ENCODE assay signal across 10 mouse cellular contexts in genomic region chr16:23307142-23307968, GRCm38 (mm10).
DNase-seq lines count a peak whose midpoint lies in the region; ATAC-seq and TF ChIP-seq lines count a peak whose summit lies in the region.
"Had no signal": no experiment of that assay in that cellular context is flagged by ENCODE, and none has a peak within 500 bp of the region (broad histone marks: within the 10 kb centered on the region; RNA-seq: fewer than 3 reads in every experiment).

No protein-coding gene starts in this region.

- no peak for TF ChIP-seq EP300 in stomach, postnatal 0 days (optimal IDR thresholded peaks at IDR 0.05)

- 57% methylated on average over 12 of the region's 12 CpGs for whole genome bisulfite sequencing in forebrain, embryonic 14.5 days
- WGBS in forebrain, embryonic 10.5 days = 66% methylated on average over 12 of the region's 12 CpGs
- 50% methylated on average over 12 of the region's 12 CpGs for WGBS in midbrain, embryonic 13.5 days
- WGBS in midbrain, embryonic 14.5 days = 47% methylated on average over 12 of the region's 12 CpGs
- 73% methylated on average over 12 of the region's 12 CpGs for WGBS in stomach, postnatal 0 days
- WGBS in thymus, adult 2 months = 57% methylated on average over 12 of the region's 12 CpGs

- ATAC-seq in forebrain, embryonic 14.5 days = peak; percentile 48; the same call in 1 of the 2 replicates
- ATAC-seq in midbrain, embryonic 13.5 days = peak; percentile 82
- no peak for ATAC-seq in midbrain, embryonic 14.5 days (ENCODE audit: low FRiP score, low TSS enrichment)
- peak; percentile 63 for ATAC-seq in megakaryocyte, adult 5-6 weeks (ENCODE audit: poor library complexity, severe bottlenecking)
- 0 out of 2 replicates have a peak, but pooled peaks have one; percentile 47 for ATAC-seq in stomach, postnatal 0 days (ENCODE audit: low FRiP score, low TSS enrichment)

- no peak for DNase-seq in forebrain, embryonic 14.5 days (ENCODE audit: low spot score)
- DNase-seq in forebrain, embryonic 10.5 days (ENCODE audit: extremely low spot score, low spot score) = no peak
- DNase-seq in midbrain, embryonic 14.5 days = no peak
- no peak for DNase-seq in stomach, postnatal 0 days (ENCODE audit: low spot score)
- no peak for DNase-seq in spleen, adult 18-20 months
- no peak for DNase-seq in thymus, adult 2 months
- DNase-seq: kidney, adult 2 months had no signal

- H3K4me3 ChIP-seq in forebrain, embryonic 14.5 days (ENCODE audit: low read depth, low read length) = no peak overlapping the region
- no peak overlapping the region for H3K4me3 ChIP-seq in forebrain, embryonic 10.5 days
- H3K4me3 ChIP-seq in midbrain, embryonic 13.5 days (replicated peaks) = no peak overlapping the region
- no peak overlapping the region for H3K4me3 ChIP-seq in midbrain, embryonic 14.5 days (replicated peaks; ENCODE audit: low read depth, low read length)
- no peak overlapping the region for H3K4me3 ChIP-seq in stomach, postnatal 0 days (ENCODE audit: low read depth, low read length)
- H3K4me3 ChIP-seq in thymus, adult 2 months (ENCODE audit: control insufficient read depth, insufficient read depth, low read length) = no peak overlapping the region
- H3K4me3 ChIP-seq: liver, embryonic 15.5 days had no signal

- no peak overlapping the region for H3K9ac ChIP-seq in forebrain, embryonic 14.5 days (ENCODE audit: low read length)
- H3K9ac ChIP-seq in midbrain, embryonic 13.5 days (replicated peaks) = no peak overlapping the region
- H3K9ac ChIP-seq in midbrain, embryonic 14.5 days (replicated peaks; ENCODE audit: low read length) = no peak overlapping the region
- H3K9ac ChIP-seq in stomach, postnatal 0 days (ENCODE audit: low read length) = no peak overlapping the region
- H3K9ac ChIP-seq: liver, embryonic 15.5 days had no signal

- no peaks in the 10 kb centered on the region for H3K9me3 ChIP-seq in forebrain, embryonic 14.5 days (replicated peaks; ENCODE audit: control insufficient read depth, low read length)
- H3K9me3 ChIP-seq in forebrain, embryonic 10.5 days = no peaks in the 10 kb centered on the region
- H3K9me3 ChIP-seq in midbrain, embryonic 13.5 days = no peaks in the 10 kb centered on the region
- no peaks in the 10 kb centered on the region for H3K9me3 ChIP-seq in midbrain, embryonic 14.5 days (ENCODE audit: control insufficient read depth, low read length)
- H3K9me3 ChIP-seq in stomach, postnatal 0 days (ENCODE audit: control insufficient read depth, low read length) = no peaks in the 10 kb centered on the region
- H3K9me3 ChIP-seq: liver, embryonic 15.5 days had no signal

- no peak overlapping the region for H3K4me2 ChIP-seq in forebrain, embryonic 14.5 days (ENCODE audit: low read length)
- no peak overlapping the region for H3K4me2 ChIP-seq in midbrain, embryonic 13.5 days (replicated peaks)
- H3K4me2 ChIP-seq in midbrain, embryonic 14.5 days (ENCODE audit: low read length) = no peak overlapping the region
- H3K4me2 ChIP-seq in stomach, postnatal 0 days (replicated peaks; ENCODE audit: low read depth) = no peak overlapping the region
- H3K4me2 ChIP-seq: liver, embryonic 15.5 days had no signal

- H3K27me3 ChIP-seq in forebrain, embryonic 14.5 days (replicated peaks; ENCODE audit: control insufficient read depth, insufficient read depth, low read length) = no peaks in the 10 kb centered on the region
- H3K27me3 ChIP-seq in forebrain, embryonic 10.5 days (ENCODE audit: poor library complexity, severe bottlenecking) = no peaks in the 10 kb centered on the region
- no peaks in the 10 kb centered on the region for H3K27me3 ChIP-seq in midbrain, embryonic 13.5 days
- H3K27me3 ChIP-seq in midbrain, embryonic 14.5 days (ENCODE audit: control insufficient read depth, insufficient read depth, low read length) = no peaks in the 10 kb centered on the region
- H3K27me3 ChIP-seq in stomach, postnatal 0 days (ENCODE audit: control insufficient read depth, insufficient read depth, low read length) = no peaks in the 10 kb centered on the region
- H3K27me3 ChIP-seq in thymus, adult 2 months (ENCODE audit: control insufficient read depth, insufficient read depth, low read length) = no peaks in the 10 kb centered on the region
- H3K27me3 ChIP-seq: liver, embryonic 15.5 days had no signal

- H3K36me3 ChIP-seq in forebrain, embryonic 14.5 days (ENCODE audit: control insufficient read depth, insufficient read depth, low read length) = no peaks in the 10 kb centered on the region
- no peaks in the 10 kb centered on the region for H3K36me3 ChIP-seq in forebrain, embryonic 10.5 days (replicated peaks)
- no peaks in the 10 kb centered on the region for H3K36me3 ChIP-seq in midbrain, embryonic 13.5 days
- H3K36me3 ChIP-seq in midbrain, embryonic 14.5 days (ENCODE audit: control insufficient read depth, insufficient read depth, low read length) = no peaks in the 10 kb centered on the region
- no peaks in the 10 kb centered on the region for H3K36me3 ChIP-seq in stomach, postnatal 0 days (ENCODE audit: control insufficient read depth, insufficient read depth, low read length)
- no peaks in the 10 kb centered on the region for H3K36me3 ChIP-seq in thymus, adult 2 months (ENCODE audit: control insufficient read depth, insufficient read depth, low read length)
- H3K36me3 ChIP-seq: liver, embryonic 15.5 days had no signal

- H3K27ac ChIP-seq in forebrain, embryonic 14.5 days (ENCODE audit: low read depth, low read length) = no peak overlapping the region
- no peak overlapping the region for H3K27ac ChIP-seq in forebrain, embryonic 10.5 days
- no peak overlapping the region for H3K27ac ChIP-seq in midbrain, embryonic 13.5 days
- no peak overlapping the region for H3K27ac ChIP-seq in midbrain, embryonic 14.5 days (replicated peaks; ENCODE audit: low read depth, low read length)
- H3K27ac ChIP-seq in stomach, postnatal 0 days (replicated peaks) = no peak overlapping the region
- H3K27ac ChIP-seq in thymus, adult 2 months (ENCODE audit: control insufficient read depth, insufficient read depth, low read length) = no peak overlapping the region
- H3K27ac ChIP-seq: liver, embryonic 15.5 days had no signal

- no peak for TF ChIP-seq CTCF in stomach, postnatal 0 days (IDR thresholded peaks at IDR 0.05; ENCODE audit: low read depth)
- TF ChIP-seq CTCF in thymus, adult 2 months (IDR thresholded peaks at IDR 0.05; ENCODE audit: borderline replicate concordance, control insufficient read depth, extremely low read depth, insufficient read depth, low read length, poor library complexity) = no peak

- H3K4me1 ChIP-seq in forebrain, embryonic 14.5 days (ENCODE audit: control insufficient read depth, insufficient read depth, low read length) = no peaks in the 10 kb centered on the region
- H3K4me1 ChIP-seq in forebrain, embryonic 10.5 days = peaks cover 30% of the 10 kb centered on the region
- peaks cover 27% of the 10 kb centered on the region for H3K4me1 ChIP-seq in midbrain, embryonic 13.5 days (replicated peaks)
- peaks cover 6% of the 10 kb centered on the region; the same call in 1 of the 2 replicates for H3K4me1 ChIP-seq in midbrain, embryonic 14.5 days (ENCODE audit: control insufficient read depth, insufficient read depth, low read length)
- no peaks in the 10 kb centered on the region for H3K4me1 ChIP-seq in stomach, postnatal 0 days (replicated peaks; ENCODE audit: control insufficient read depth, insufficient read depth)
- H3K4me1 ChIP-seq in thymus, adult 2 months (replicated peaks; ENCODE audit: control insufficient read depth, insufficient read depth, low read length) = peaks cover 17% of the 10 kb centered on the region
- H3K4me1 ChIP-seq: liver, embryonic 15.5 days had no signal

- TF ChIP-seq POLR2A in thymus, adult 2 months (IDR thresholded peaks at IDR 0.05; ENCODE audit: control insufficient read depth, extremely low read depth, insufficient read depth, low read length, poor library complexity) = no peak
